8 mouse cellular contexts compared by ENCODE assay signal in genomic region chr11:77491502-77492291, GRCm38 (mm10). TPM values are rescaled to one million over a fixed set of nuclear protein-coding genes. Genes with fewer than 3 reads are reported as not detected.
DNase-seq lines count a peak whose midpoint lies in the region; ATAC-seq and TF ChIP-seq lines count a peak whose summit lies in the region.

No protein-coding gene starts in this region.

- no peaks in the 10 kb centered on the region for H3K36me3 ChIP-seq in forebrain, postnatal 0 days (ENCODE audit: insufficient read depth)
- no peaks in the 10 kb centered on the region for H3K36me3 ChIP-seq in hindbrain, embryonic 14.5 days (replicated peaks; ENCODE audit: control insufficient read depth, insufficient read depth)
- no peaks in the 10 kb centered on the region for H3K36me3 ChIP-seq in liver, adult 2 months (ENCODE audit: control insufficient read depth, insufficient read depth, low read length)

- ATAC-seq in forebrain, postnatal 0 days, result peak; percentile 59
- ATAC-seq in hindbrain, embryonic 14.5 days (ENCODE audit: low FRiP score), result peak; percentile 42; the same call in 1 of the 2 replicates

- peak overlapping the region; percentile 95 for H3K4me2 ChIP-seq in forebrain, postnatal 0 days (ENCODE audit: low read depth)
- H3K4me2 ChIP-seq in hindbrain, embryonic 14.5 days (replicated peaks), result peak overlapping the region; percentile 88

- H3K9me3 ChIP-seq in forebrain, postnatal 0 days (ENCODE audit: low read length), result no peaks in the 10 kb centered on the region
- no peaks in the 10 kb centered on the region for H3K9me3 ChIP-seq in hindbrain, embryonic 14.5 days (ENCODE audit: control insufficient read depth, low read length)

- H3K4me1 ChIP-seq in brown adipose tissue, adult 24 weeks (ENCODE audit: control insufficient read depth, insufficient read depth, insufficient read length, low read length), result peaks cover 24% of the 10 kb centered on the region
- H3K4me1 ChIP-seq in forebrain, postnatal 0 days (ENCODE audit: insufficient read depth), result peaks cover 34% of the 10 kb centered on the region
- peaks cover 67% of the 10 kb centered on the region for H3K4me1 ChIP-seq in hindbrain, embryonic 14.5 days (replicated peaks; ENCODE audit: control insufficient read depth, insufficient read depth, low read length)
- peaks cover 18% of the 10 kb centered on the region for H3K4me1 ChIP-seq in liver, adult 2 months (ENCODE audit: control insufficient read depth, insufficient read depth, low read length)

- peaks cover 4% of the 10 kb centered on the region for H3K79me2 ChIP-seq in liver, adult 2 months (ENCODE audit: control insufficient read depth, insufficient read depth, low read length)

- peak overlapping the region; percentile 45 for H3K4me3 ChIP-seq in brown adipose tissue, adult 24 weeks (ENCODE audit: insufficient read depth, low read depth, low read length)
- peak overlapping the region; percentile 97 for H3K4me3 ChIP-seq in forebrain, postnatal 0 days (ENCODE audit: low read depth, low read length)
- peak overlapping the region; percentile 96 for H3K4me3 ChIP-seq in hindbrain, embryonic 14.5 days (replicated peaks; ENCODE audit: low read length)
- peak overlapping the region; percentile 31; the same call in 1 of the 2 replicates for H3K4me3 ChIP-seq in liver, adult 2 months (ENCODE audit: insufficient read depth, low read depth, low read length)

- peak; percentile 41 to 71 for DNase-seq in spleen, postnatal 4 days (ENCODE audit: low spot score in 2 of 2)
- no peak for DNase-seq in spleen, postnatal 14 days (ENCODE audit: low spot score in 2 of 2)
- DNase-seq in forebrain, postnatal 0 days, result peak; percentile 46
- DNase-seq in hindbrain, embryonic 14.5 days (ENCODE audit: low spot score), result no peak
- peak; percentile 64 for DNase-seq in liver, adult 2 months (ENCODE audit: extremely low read depth, low read depth, low spot score)
- DNase-seq in naive thymus-derived CD4-positive, alpha-beta T cell, adult 2 months (ENCODE audit: low read depth), result peak; percentile 45
- no peak for DNase-seq in layer of hippocampus, adult 11-12 months (ENCODE audit: low spot score)

- peak overlapping the region; percentile 64 for H3K9ac ChIP-seq in forebrain, postnatal 0 days
- H3K9ac ChIP-seq in hindbrain, embryonic 14.5 days, result peak overlapping the region; percentile 93
- peak overlapping the region; percentile 32; the same call in 1 of the 2 replicates for H3K9ac ChIP-seq in liver, adult 2 months (ENCODE audit: low read depth, low read length)

- TF ChIP-seq POLR2A in liver, adult 2 months (IDR thresholded peaks at IDR 0.05; ENCODE audit: extremely low read depth, insufficient read depth, low read length), result no peak

- under 1% methylated on average over 23 of the region's 23 CpGs for WGBS in forebrain, postnatal 0 days
- WGBS in hindbrain, embryonic 14.5 days, result under 1% methylated on average over 23 of the region's 23 CpGs
- 1% methylated on average over 23 of the region's 23 CpGs for WGBS in liver, adult 2 months

- no peaks in the 10 kb centered on the region for H3K27me3 ChIP-seq in forebrain, postnatal 0 days (ENCODE audit: insufficient read depth, low read length)
- no peaks in the 10 kb centered on the region for H3K27me3 ChIP-seq in hindbrain, embryonic 14.5 days (ENCODE audit: control insufficient read depth, insufficient read depth, low read length)
- no peaks in the 10 kb centered on the region for H3K27me3 ChIP-seq in liver, adult 2 months (ENCODE audit: control insufficient read depth, insufficient read depth, low read length)

- H3K27ac ChIP-seq in brown adipose tissue, adult 24 weeks (replicated peaks; ENCODE audit: low read depth, low read length), result peak overlapping the region; percentile 58
- peak overlapping the region; percentile 96 for H3K27ac ChIP-seq in forebrain, postnatal 0 days (ENCODE audit: low read depth, low read length)
- H3K27ac ChIP-seq in hindbrain, embryonic 14.5 days, result peak overlapping the region; percentile 88
- H3K27ac ChIP-seq in liver, adult 2 months (replicated peaks; ENCODE audit: insufficient read depth, low read depth, low read length), result no peak overlapping the region; the same call in 1 of the 2 replicates

- 0 out of 2 replicates have a peak, but pooled peaks have one; percentile 5 for TF ChIP-seq CTCF in forebrain, postnatal 0 days (IDR thresholded peaks at IDR 0.05; ENCODE audit: low read depth)
- TF ChIP-seq CTCF in liver, adult 2 months (IDR thresholded peaks at IDR 0.05; ENCODE audit: low read depth, low read length), result 0 out of 2 replicates have a peak, but pooled peaks have one; percentile 1

RNA-seq across cellular contexts. Expression of gene Git1, which starts 1.7 kb away (rescaled TPM):
- 13.6 and 15.6 TPM in 2 replicates for polyA plus RNA-seq in brown adipose tissue, adult 24 weeks (2012; ENCODE audit: insufficient read depth, insufficient read length, missing spikeins)
- 91.2 and 126 TPM in 2 replicates for total RNA-seq in forebrain, postnatal 0 days (2014; rRNA removed)
- polyA plus RNA-seq in forebrain, postnatal 0 days (2015; fragmentation: Nextera tagmentation; extraction: Ambion mirVana), result 20.1 and 22.1 TPM in 2 replicates
- 21.3 and 23.2 TPM in 2 replicates for polyA plus RNA-seq in hindbrain, embryonic 14.5 days (2014; fragmentation: Nextera tagmentation; extraction: Ambion mirVana)
- 2.8 and 4.4 TPM in 2 replicates for total RNA-seq in liver, adult 2 months (2014; rRNA removed)
- polyA plus RNA-seq in liver, adult 2 months (2012; rRNA removed), result 8.9 and 11.2 TPM in 2 replicates

RNA-seq across cellular contexts. Expression of gene Ankrd13b, which starts 2.2 kb away (rescaled TPM):
- polyA plus RNA-seq in brown adipose tissue, adult 24 weeks (2012; ENCODE audit: insufficient read depth, insufficient read length, missing spikeins), result 1.2 and 1.6 TPM in 2 replicates
- total RNA-seq in forebrain, postnatal 0 days (2014; rRNA removed), result 81.7 and 81.9 TPM in 2 replicates
- polyA plus RNA-seq in forebrain, postnatal 0 days (2015; fragmentation: Nextera tagmentation; extraction: Ambion mirVana), result 55.4 and 56.8 TPM in 2 replicates
- 44.5 and 45.0 TPM in 2 replicates for polyA plus RNA-seq in hindbrain, embryonic 14.5 days (2014; fragmentation: Nextera tagmentation; extraction: Ambion mirVana)
- total RNA-seq in liver, adult 2 months (2014; rRNA removed), result 0.37 and 0.67 TPM in 2 replicates
- 4.8 and 8.0 TPM in 2 replicates for polyA plus RNA-seq in liver, adult 2 months (2012; rRNA removed)

RNA-seq across cellular contexts. Expression of gene Abhd15, which starts 23.2 kb away (rescaled TPM):
- 13.4 and 16.1 TPM in 2 replicates for polyA plus RNA-seq in brown adipose tissue, adult 24 weeks (2012; ENCODE audit: insufficient read depth, insufficient read length, missing spikeins)
- 1.6 and 1.9 TPM in 2 replicates for total RNA-seq in forebrain, postnatal 0 days (2014; rRNA removed)
- 1.1 and 1.5 TPM in 2 replicates for polyA plus RNA-seq in forebrain, postnatal 0 days (2015; fragmentation: Nextera tagmentation; extraction: Ambion mirVana)
- polyA plus RNA-seq in hindbrain, embryonic 14.5 days (2014; fragmentation: Nextera tagmentation; extraction: Ambion mirVana), result 1.7 and 2.7 TPM in 2 replicates
- total RNA-seq in liver, adult 2 months (2014; rRNA removed), result 43.0 and 44.8 TPM in 2 replicates
- 32.7 and 55.6 TPM in 2 replicates for polyA plus RNA-seq in liver, adult 2 months (2012; rRNA removed)

RNA-seq across cellular contexts. Expression of gene Trp53i13, which starts 24.1 kb away (rescaled TPM):
- 7.7 and 8.4 TPM in 2 replicates for polyA plus RNA-seq in brown adipose tissue, adult 24 weeks (2012; ENCODE audit: insufficient read depth, insufficient read length, missing spikeins)
- 7.7 and 12.4 TPM in 2 replicates for total RNA-seq in forebrain, postnatal 0 days (2014; rRNA removed)
- 12.3 and 12.4 TPM in 2 replicates for polyA plus RNA-seq in forebrain, postnatal 0 days (2015; fragmentation: Nextera tagmentation; extraction: Ambion mirVana)
- 13.3 and 15.1 TPM in 2 replicates for polyA plus RNA-seq in hindbrain, embryonic 14.5 days (2014; fragmentation: Nextera tagmentation; extraction: Ambion mirVana)
- 1.5 and 1.6 TPM in 2 replicates for total RNA-seq in liver, adult 2 months (2014; rRNA removed)
- polyA plus RNA-seq in liver, adult 2 months (2012; rRNA removed), result 5.8 and 6.2 TPM in 2 replicates

RNA-seq across cellular contexts. Expression of gene Gm10392, which starts 27.3 kb away (rescaled TPM):
- polyA plus RNA-seq in brown adipose tissue, adult 24 weeks (2012; ENCODE audit: insufficient read depth, insufficient read length, missing spikeins), result not detected in 2 replicates
- not detected in 2 replicates for total RNA-seq in forebrain, postnatal 0 days (2014; rRNA removed)
- polyA plus RNA-seq in forebrain, postnatal 0 days (2015; fragmentation: Nextera tagmentation; extraction: Ambion mirVana), result not detected in 2 replicates
- polyA plus RNA-seq in hindbrain, embryonic 14.5 days (2014; fragmentation: Nextera tagmentation; extraction: Ambion mirVana), result not detected in 2 replicates
- not detected in 2 replicates for total RNA-seq in liver, adult 2 months (2014; rRNA removed)
- polyA plus RNA-seq in liver, adult 2 months (2012; rRNA removed), result not detected in 2 replicates

Comparison
In these comparisons a context has a peak if more than half of its experiments do, and no peak if none do; other contexts are left out.
1. DNase-seq: peak in spleen, postnatal 4 days (2 of 2), forebrain, postnatal 0 days (single experiment), liver, adult 2 months (single experiment) and naive thymus-derived CD4-positive, alpha-beta T cell, adult 2 months (single experiment); none in spleen, postnatal 14 days (0 of 2), hindbrain, embryonic 14.5 days (single experiment) and layer of hippocampus, adult 11-12 months (single experiment).
2. H3K4me3 ChIP-seq: peak in every context shown above with its lines; median percentile 97 in forebrain, postnatal 0 days; 96 in hindbrain, embryonic 14.5 days; 45 in brown adipose tissue, adult 24 weeks; 31 in liver, adult 2 months.
3. H3K9ac ChIP-seq: peak in every context shown above with its lines; median percentile 93 in hindbrain, embryonic 14.5 days; 64 in forebrain, postnatal 0 days; 32 in liver, adult 2 months.